Mouse (Mus musculus) ES-E14 (cell line): ENCODE results near the gene Dlec1.

Experiments
- CHD2 ChIP-seq: IDR thresholded peaks from 2 replicates; pipeline ENCODE4 v1.6.1; 2014; ENCODE audit warnings: mild to moderate bottlenecking, low read depth, low read length, inconsistent platforms
- HCFC1 ChIP-seq: IDR thresholded peaks from 2 replicates; pipeline ENCODE4 v1.6.1; 2012; ENCODE audit warnings: low read length, inconsistent platforms, borderline replicate concordance; ENCODE audit not compliant: insufficient read depth
- MAFK ChIP-seq: IDR thresholded peaks from 2 replicates; pipeline ENCODE4 v1.6.1; 2014; ENCODE audit warnings: mild to moderate bottlenecking, low read depth, low read length, inconsistent platforms; ENCODE audit not compliant: insufficient read depth
- ZC3H11A ChIP-seq: IDR thresholded peaks from 2 replicates; pipeline ENCODE4 v1.6.1; 2012; ENCODE audit warnings: low read depth, mild to moderate bottlenecking, inconsistent platforms, low read length, borderline replicate concordance
- ZNF384 ChIP-seq: IDR thresholded peaks from 2 replicates; pipeline ENCODE4 v1.6.1; 2012; ENCODE audit warnings: low read depth, low read length, inconsistent platforms

GRCm38 (mm10) chr9:119138836-119139235, 36.6 kb downstream of the Dlec1 start:
- no peak for TF ChIP-seq HCFC1
- no peak for TF ChIP-seq CHD2
- no peak for TF ChIP-seq ZC3H11A
- no peak for TF ChIP-seq ZNF384
- TF ChIP-seq MAFK = no peak
